Mouse (Mus musculus) embryonic facial prominence, embryonic 15.5 days (tissue): ENCODE data around the gene Slc18b1. TPM values are rescaled to one million over a fixed set of nuclear protein-coding genes. Genes with fewer than 3 reads are reported as not detected.

Experiments used
- ATAC-seq: fragments of 200-750 bp; cut with Nextera tagmentation; 2 replicates; pipeline ENCODE4 v1.8.0; 2017; ENCODE audit warnings: low read depth, moderate TSS enrichment; ENCODE audit not compliant: insufficient number of reproducible peaks, low FRiP score, low TSS enrichment
- H3K27ac ChIP-seq: fragments of 300-500 bp; sonication (generic); replicated peaks from 2 replicates; pipeline ENCODE4 v1.5.1; 2015; ENCODE audit warnings: mild to moderate bottlenecking, inconsistent platforms
- H3K27me3 ChIP-seq: fragments of 300-500 bp; sonication (generic); 2 replicates; pipeline ENCODE4 v1.6.1; 2015; ENCODE audit warnings: inconsistent platforms
- H3K36me3 ChIP-seq: fragments of 300-500 bp; sonication (generic); 2 replicates; pipeline ENCODE4 v1.6.1; 2015; ENCODE audit warnings: mild to moderate bottlenecking, inconsistent platforms
- H3K4me1 ChIP-seq: fragments of 300-500 bp; sonication (generic); 2 replicates; pipeline ENCODE4 v1.6.1; 2015; ENCODE audit warnings: inconsistent platforms
- H3K4me2 ChIP-seq: fragments of 300-500 bp; sonication (generic); replicated peaks from 2 replicates; pipeline ENCODE4 v1.6.1; 2015; ENCODE audit warnings: mild to moderate bottlenecking, inconsistent platforms
- H3K4me3 ChIP-seq: fragments of 300-500 bp; sonication (generic); replicated peaks from 2 replicates; pipeline ENCODE4 v1.5.1; 2015; ENCODE audit warnings: mild to moderate bottlenecking, inconsistent platforms
- H3K9ac ChIP-seq: fragments of 300-500 bp; sonication (generic); 2 replicates; pipeline ENCODE4 v1.6.1; 2015; ENCODE audit warnings: inconsistent platforms
- H3K9me3 ChIP-seq: fragments of 300-500 bp; sonication (generic); replicated peaks from 2 replicates; pipeline ENCODE4 v1.6.1; 2016; ENCODE audit warnings: inconsistent platforms
- WGBS: fragments of 180-500 bp; shearing (Covaris S2); methylation state at CpG from one replicate; pipeline ENCODE4 v1.1.7; 2015; 5-methylcytosine and 5-hydroxymethylcytosine counted together
- polyA plus RNA-seq: library from polyadenylated mRNA; unstranded; fragments of >200 nt; fragmentation: Nextera tagmentation; extraction: Ambion mirVana; gene quantifications from 2 replicates; pipeline ENCODE4 v1.2.1, GENCODE M21; 2015

Slc18b1 gene
- polyA plus RNA-seq, 1 experiment from 2014 or later = 26.8 TPM

DNA sequence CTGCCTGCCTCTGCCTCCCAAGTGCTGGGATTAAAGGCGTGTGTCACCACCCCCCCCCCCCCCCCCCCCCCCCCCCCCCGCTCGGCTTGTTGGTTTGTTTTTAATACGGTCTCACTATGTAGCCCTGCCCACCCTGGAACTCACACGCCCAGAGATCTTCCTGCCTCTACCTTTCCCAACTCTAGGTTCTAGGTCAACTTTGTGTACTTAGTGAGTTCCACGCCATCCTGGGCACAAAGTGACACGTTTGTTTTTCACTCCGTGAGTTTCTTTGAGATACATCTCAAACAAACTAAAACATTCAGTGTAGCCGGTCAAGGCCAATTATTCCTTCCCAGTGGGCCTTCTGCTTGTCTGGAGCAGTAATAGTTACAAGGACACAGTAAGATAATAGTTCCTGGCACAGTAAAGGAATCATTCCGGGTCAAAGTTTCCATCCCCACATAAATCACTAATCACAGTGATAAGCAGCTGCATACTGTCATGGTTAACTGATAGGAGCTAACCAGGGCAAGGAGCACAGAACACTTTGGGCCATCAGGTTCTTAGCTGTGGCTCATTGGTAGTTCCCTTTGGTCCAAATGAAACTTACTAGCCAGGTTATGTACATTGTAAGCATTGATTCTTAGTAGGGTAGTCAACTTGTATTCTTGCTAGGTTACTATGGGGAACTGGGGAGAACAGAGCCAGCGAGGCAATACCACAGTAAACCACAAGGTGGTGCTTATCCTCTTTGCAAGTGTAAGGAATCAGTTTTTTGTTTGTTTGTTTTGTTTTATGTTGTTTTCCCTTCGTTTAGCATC lies 15.1 kb downstream of the Slc18b1 start:
- Histone ChIP-seq H3K4me3 (no peak overlapping the region), H3K4me2 (no peak overlapping the region), H3K9ac (no peak overlapping the region), H3K27me3 (no peaks in the 10 kb centered on the region), H3K4me1 (no peaks in the 10 kb centered on the region), H3K27ac (no peak overlapping the region), H3K9me3 (no peaks in the 10 kb centered on the region), H3K36me3 (peaks cover 10% of the 10 kb centered on the region)
- no peak for ATAC-seq
- 71% methylated on average over 9 of the region's 12 CpGs for WGBS

DNA sequence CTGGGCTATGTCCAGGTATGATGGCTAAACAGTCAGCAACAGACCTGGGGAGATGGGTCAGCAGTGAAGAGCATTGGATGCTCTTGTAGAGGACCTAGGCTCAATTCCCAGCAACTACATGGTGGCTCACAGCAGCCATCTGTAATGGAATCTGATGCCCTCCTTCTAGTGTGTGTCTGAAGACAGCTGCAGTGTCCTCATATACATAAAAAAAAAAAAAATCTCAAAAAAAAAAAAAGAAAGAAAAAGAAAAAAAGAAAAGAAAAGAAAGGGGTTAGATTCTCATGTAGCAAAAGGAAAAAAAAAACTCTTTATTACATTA lies 15.6 kb downstream of the Slc18b1 start:
- H3K27me3 ChIP-seq = no peaks in the 10 kb centered on the region
- H3K4me1 ChIP-seq = no peaks in the 10 kb centered on the region
- no peaks in the 10 kb centered on the region for H3K9me3 ChIP-seq
- H3K27ac ChIP-seq = no peak overlapping the region
- H3K9ac ChIP-seq = no peak overlapping the region
- H3K4me3 ChIP-seq = no peak overlapping the region
- no peak for ATAC-seq
- no peak overlapping the region for H3K4me2 ChIP-seq
- peaks cover 10% of the 10 kb centered on the region for H3K36me3 ChIP-seq

DNA sequence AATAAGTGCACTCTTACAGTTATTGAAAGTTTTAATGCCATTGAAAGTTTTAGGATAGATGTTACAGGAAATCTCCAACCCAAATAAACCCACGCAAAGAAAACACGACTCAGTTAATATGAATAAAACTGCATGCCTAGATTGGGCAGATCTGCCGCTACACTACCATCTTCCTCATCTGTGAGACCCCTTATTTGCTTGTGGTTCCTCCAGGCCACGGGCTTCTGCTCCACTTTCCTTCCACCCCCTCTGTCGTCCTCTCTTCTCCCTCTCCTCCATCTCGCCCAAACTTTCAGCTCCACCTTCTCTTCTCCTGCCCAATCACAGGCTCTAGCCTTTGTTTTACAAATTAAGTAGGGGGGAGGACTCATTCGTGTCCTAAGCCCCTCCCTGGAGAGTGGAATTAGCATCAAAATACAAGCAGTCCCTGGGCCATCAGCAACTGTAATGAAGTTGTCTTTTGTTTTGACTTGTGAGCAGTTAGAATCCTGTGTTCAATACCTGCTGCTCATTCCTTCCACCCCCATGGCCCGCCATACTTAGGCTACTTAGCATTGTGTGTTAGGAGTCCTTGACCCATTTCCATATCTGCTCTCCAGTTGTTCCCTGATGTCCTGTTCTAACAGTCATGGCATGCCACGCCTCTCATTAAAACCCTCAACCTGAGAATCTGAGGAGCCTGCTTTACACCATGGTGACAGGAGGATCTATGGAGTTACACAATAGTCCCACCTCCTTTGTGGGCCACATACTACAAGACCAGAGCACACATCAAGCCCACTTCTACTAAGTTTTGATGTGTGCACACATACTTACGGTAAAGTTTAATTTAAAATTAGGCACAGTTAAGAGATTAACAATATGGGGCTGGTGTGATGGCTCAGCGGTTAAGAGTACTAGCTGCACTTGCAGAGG lies 16.3 kb downstream of the Slc18b1 start:
- WGBS = 61% methylated on average over 11 of the region's 11 CpGs
- H3K4me2 ChIP-seq = no peak overlapping the region
- no peak overlapping the region for H3K27ac ChIP-seq
- no peak overlapping the region for H3K4me3 ChIP-seq
- no peaks in the 10 kb centered on the region for H3K27me3 ChIP-seq
- no peak overlapping the region for H3K9ac ChIP-seq
- H3K36me3 ChIP-seq = peaks cover 10% of the 10 kb centered on the region
- H3K9me3 ChIP-seq = no peaks in the 10 kb centered on the region
- no peak for ATAC-seq
- no peaks in the 10 kb centered on the region for H3K4me1 ChIP-seq

DNA sequence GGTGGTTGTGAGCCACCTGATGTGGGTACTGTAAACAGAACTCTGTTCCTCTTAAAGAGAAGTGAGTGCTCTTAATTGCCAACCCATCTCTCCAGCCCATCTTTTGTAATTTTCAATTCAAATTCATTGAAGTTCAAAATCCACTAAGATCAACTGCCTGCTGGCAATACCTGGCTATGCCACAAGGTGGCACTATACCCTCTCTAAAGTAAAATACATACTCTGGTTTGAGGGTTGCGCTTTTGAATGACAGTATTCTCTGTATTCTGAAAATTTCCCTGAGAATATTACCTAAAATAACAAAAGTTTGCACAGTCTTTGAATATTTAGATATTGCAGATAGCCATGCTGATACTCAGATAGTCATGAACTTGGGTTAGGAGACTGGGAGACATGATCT lies 18.4 kb downstream of the Slc18b1 start:
- Histone ChIP-seq H3K9me3 (no peaks in the 10 kb centered on the region), H3K36me3 (peaks cover 22% of the 10 kb centered on the region), H3K4me1 (no peaks in the 10 kb centered on the region), H3K27ac (no peak overlapping the region), H3K9ac (no peak overlapping the region), H3K4me3 (no peak overlapping the region), H3K27me3 (no peaks in the 10 kb centered on the region), H3K4me2 (no peak overlapping the region)
- no peak for ATAC-seq
- WGBS = 29% methylated on average over 1 of the region's 1 CpGs

DNA sequence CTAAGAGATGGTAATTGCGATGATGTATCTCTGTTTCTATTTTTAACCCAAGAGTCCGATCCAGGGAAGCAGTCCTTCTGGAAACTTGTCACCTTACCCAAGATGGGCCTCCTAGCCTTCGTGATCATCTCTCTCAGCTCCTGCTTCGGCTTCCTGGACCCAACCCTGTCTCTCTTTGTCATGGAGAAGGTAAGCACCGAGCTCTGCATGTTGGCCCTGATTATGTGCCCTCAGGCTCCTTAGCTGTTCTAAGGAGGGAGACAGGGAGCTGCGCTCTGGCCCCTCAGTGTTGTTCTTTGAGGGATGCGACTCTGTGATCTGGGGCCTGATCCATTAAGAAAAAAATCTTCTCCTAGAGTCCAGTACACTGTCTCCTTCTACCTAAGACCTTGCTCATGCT lies 19.5 kb downstream of the Slc18b1 start:
- Histone ChIP-seq H3K27ac (no peak overlapping the region), H3K27me3 (no peaks in the 10 kb centered on the region), H3K9me3 (no peaks in the 10 kb centered on the region), H3K9ac (no peak overlapping the region), H3K4me3 (no peak overlapping the region), H3K4me2 (no peak overlapping the region), H3K36me3 (peaks cover 27% of the 10 kb centered on the region), H3K4me1 (no peaks in the 10 kb centered on the region)
- no peak for ATAC-seq
- WGBS = 80% methylated on average over 7 of the region's 7 CpGs

DNA sequence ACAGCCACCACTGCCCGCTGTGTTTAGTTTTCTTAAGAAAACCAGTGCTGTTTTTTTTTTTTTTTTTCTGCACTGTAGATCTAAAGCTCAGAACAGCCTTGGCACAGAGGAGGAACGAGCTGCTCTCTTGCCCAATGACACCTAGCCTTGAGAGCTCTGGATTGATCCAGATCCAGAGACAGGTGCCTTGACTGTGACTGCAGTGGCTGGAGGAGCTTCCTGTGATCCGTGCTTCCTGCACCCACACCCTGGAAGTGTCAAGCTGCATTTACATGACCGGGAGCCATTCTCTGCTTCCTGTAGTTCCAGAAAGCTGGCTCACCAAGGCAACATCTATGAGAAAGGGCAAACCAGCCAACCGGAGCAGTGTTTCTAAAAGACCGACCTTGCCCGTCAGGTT lies 29.7 kb downstream of the Slc18b1 start:
- Histone ChIP-seq H3K36me3 (peaks cover 53% of the 10 kb centered on the region), H3K9me3 (no peaks in the 10 kb centered on the region), H3K9ac (no peak overlapping the region), H3K4me1 (no peaks in the 10 kb centered on the region), H3K27ac (no peak overlapping the region), H3K27me3 (no peaks in the 10 kb centered on the region), H3K4me3 (no peak overlapping the region), H3K4me2 (no peak overlapping the region)
- WGBS = 83% methylated on average over 7 of the region's 7 CpGs
- ATAC-seq = no peak

DNA sequence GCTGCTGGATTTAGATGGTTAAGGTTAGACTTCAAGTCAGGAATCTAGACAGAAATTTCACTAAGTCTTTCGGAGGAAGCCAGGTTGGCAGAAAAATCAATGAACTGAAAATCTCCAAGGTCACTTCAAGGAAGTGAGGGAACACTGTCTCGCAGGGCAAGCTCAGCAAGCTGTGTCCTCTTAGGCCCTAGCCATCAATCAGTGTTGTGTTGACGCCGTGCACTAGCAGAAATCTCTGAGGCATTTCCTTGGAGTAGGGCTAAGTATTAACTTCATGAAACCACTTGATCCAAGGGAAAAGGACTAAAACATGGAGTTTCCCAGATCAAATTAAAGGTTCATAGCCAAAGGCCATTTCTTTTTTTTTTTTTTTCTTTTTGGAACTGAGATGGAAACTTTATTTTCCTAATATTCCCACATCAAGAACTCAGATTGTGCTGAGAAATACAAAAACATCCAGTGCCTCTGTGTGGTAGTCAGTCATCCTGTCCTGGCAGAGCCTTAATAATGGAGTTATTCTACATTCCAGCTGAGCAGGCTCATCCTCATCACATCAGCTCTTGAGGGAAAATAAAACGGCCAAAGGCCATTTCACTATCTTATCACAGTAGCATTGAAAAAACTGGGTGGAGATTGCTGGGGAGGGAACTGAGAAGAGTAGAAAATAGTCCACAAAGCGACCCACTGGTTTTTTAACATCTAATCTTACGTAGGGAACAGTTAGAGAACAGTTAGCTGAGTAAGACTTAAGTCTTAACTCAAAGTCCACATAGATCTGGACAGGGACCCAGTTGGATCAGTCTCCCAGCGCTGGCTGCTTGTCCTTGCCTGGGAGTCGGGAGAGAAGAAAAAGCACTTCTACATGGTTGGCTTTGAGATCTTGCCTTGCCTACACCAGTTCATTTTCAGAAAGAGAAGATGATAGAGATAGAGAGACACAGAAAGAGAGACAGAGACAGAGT lies 39.5 kb downstream of the Slc18b1 start:
- no peak overlapping the region for H3K9ac ChIP-seq
- H3K9me3 ChIP-seq = no peaks in the 10 kb centered on the region
- no peak overlapping the region for H3K4me3 ChIP-seq
- H3K36me3 ChIP-seq = no peaks in the 10 kb centered on the region
- no peak overlapping the region for H3K4me2 ChIP-seq
- no peaks in the 10 kb centered on the region for H3K4me1 ChIP-seq
- WGBS = 70% methylated on average over 9 of the region's 9 CpGs
- no peak for ATAC-seq
- H3K27me3 ChIP-seq = no peaks in the 10 kb centered on the region
- no peak overlapping the region for H3K27ac ChIP-seq

DNA sequence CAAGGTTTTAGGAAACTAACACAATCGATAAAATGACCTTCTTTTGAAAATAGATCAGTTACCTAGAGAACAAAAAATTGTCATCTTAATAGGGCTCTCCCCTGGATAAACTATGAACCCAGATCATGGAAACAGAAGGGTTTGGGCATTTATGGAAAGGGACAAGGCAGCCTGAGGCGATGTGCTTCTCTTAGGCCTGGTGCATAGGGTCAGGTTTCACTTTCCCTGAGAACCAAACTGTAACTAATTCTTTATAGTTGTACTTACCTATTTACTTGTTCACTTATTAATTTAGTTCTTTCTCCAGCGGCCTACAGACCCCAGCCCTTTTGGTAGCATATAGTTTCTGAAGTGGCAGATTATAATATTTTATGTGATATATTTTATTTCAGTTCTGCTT lies 40.3 kb downstream of the Slc18b1 start:
- Histone ChIP-seq H3K4me2 (no peak overlapping the region), H3K9me3 (no peaks in the 10 kb centered on the region), H3K9ac (no peak overlapping the region), H3K4me3 (no peak overlapping the region), H3K27me3 (no peaks in the 10 kb centered on the region), H3K36me3 (no peaks in the 10 kb centered on the region), H3K4me1 (no peaks in the 10 kb centered on the region), H3K27ac (no peak overlapping the region)
- 55% methylated on average over 3 of the region's 3 CpGs for WGBS
- no peak for ATAC-seq

DNA sequence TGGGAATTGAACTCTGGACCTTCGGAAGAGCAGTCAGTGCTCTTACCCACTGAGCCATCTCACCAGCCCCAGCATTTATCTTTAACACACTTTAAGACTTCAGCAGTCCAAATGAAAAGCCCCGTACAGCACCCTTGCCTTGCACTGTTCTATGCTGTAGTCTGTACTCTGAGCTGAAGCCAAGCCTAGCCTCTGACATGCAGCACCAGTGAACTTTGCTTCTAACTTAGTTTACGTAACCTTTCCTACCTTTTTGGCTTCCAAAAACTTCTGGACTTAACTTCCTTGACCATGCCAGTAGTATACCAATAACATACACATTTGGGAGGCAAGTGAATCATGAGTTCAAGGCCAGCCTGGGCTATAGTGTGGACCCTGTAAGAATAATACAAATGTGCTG lies 42.1 kb downstream of the Slc18b1 start:
- no peak for ATAC-seq
- H3K9me3 ChIP-seq = no peaks in the 10 kb centered on the region
- H3K27me3 ChIP-seq = no peaks in the 10 kb centered on the region
- no peak overlapping the region for H3K4me2 ChIP-seq
- H3K36me3 ChIP-seq = no peaks in the 10 kb centered on the region
- no peak overlapping the region for H3K4me3 ChIP-seq
- H3K4me1 ChIP-seq = no peaks in the 10 kb centered on the region
- no peak overlapping the region for H3K9ac ChIP-seq
- 89% methylated on average over 3 of the region's 3 CpGs for WGBS
- H3K27ac ChIP-seq = no peak overlapping the region

DNA sequence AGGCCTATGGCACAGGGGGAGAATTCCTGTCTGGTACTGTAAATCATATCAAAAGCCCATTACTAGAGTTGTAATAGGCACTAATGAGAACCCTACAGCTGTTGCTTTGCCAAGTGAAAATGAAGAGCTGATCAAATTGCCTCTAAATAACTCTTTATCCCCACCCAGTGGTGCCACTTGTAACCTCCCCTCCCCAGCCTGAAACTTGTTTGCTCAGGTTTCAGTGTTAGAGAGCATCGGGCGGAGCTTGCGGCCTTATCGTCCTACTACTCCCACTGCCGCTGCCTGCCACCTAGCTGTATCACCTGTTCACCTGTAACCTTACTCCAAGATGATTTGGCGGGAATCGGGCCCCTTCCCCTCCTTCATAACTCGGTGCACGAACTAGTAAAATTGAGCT lies 42.6 kb downstream of the Slc18b1 start:
- Histone ChIP-seq H3K27me3 (no peaks in the 10 kb centered on the region), H3K27ac (no peak overlapping the region), H3K4me2 (no peak overlapping the region), H3K9ac (no peak overlapping the region), H3K36me3 (no peaks in the 10 kb centered on the region), H3K4me3 (no peak overlapping the region), H3K4me1 (no peaks in the 10 kb centered on the region), H3K9me3 (no peaks in the 10 kb centered on the region)
- WGBS = 44% methylated on average over 9 of the region's 9 CpGs
- no peak for ATAC-seq

DNA sequence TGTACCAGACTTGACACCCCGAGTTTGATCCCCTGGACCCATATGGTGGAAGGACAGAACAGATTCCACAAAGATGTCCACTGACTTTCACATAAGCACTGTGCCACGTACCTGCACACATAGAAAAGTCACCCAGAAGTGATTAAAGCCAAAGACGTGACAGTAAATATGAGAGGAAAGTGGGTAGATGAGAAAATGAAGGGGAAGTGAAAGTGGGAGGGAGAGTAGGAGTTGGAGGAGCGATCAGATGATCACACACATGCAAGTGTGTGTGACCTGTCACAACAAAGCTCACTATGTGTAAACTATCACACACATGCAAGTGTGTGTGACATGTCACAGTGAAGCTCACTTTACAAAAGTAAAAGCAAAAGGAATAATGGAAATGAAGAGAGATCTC lies 43.7 kb downstream of the Slc18b1 start:
- Histone ChIP-seq H3K4me3 (no peak overlapping the region), H3K4me1 (no peaks in the 10 kb centered on the region), H3K4me2 (no peak overlapping the region), H3K27me3 (no peaks in the 10 kb centered on the region), H3K9me3 (no peaks in the 10 kb centered on the region), H3K9ac (no peak overlapping the region), H3K36me3 (no peaks in the 10 kb centered on the region), H3K27ac (no peak overlapping the region)
- 79% methylated on average over 4 of the region's 4 CpGs for WGBS
- no peak for ATAC-seq
